Mouse (Mus musculus) left cerebral cortex, adult 18-20 months (tissue): ENCODE results near the gene Msi1. TPM values are rescaled to one million over a fixed set of nuclear protein-coding genes. Genes with fewer than 3 reads are reported as not detected.
"Not testable (repeated sequence)": the region's sequence is repeated elsewhere in the genome, so short reads cannot be mapped to it uniquely, and the experiment has no call there.

ENCODE experiments used
- DNase-seq, 2 experiments: peaks; one replicate each; pipeline ENCODE4 v3.0.0; 2021 to 2022; ENCODE audit warnings: low spot score in 2 of 2, mixed read lengths in 1 of 2
- total RNA-seq, 2 experiments: library from RNA; stranded (reverse); gene quantifications; 2 replicates each; pipeline ENCODE4 v1.2.3; 2021

The Msi1 gene
- total RNA-seq, 2 experiments from 2014 or later: 48.8 to 49.1 TPM

GRCm38 (mm10) chr5:115488841-115489698 is 59.7 kb downstream of the Msi1 start:
- DNase-seq: peak; percentile 63 to 65

GRCm38 (mm10) chr5:115489699-115490637 is 60.6 kb downstream of the Msi1 start:
- peak; percentile 81 to 82 for DNase-seq

GRCm38 (mm10) chr5:115490638-115491000 is 61.2 kb downstream of the Msi1 start:
- DNase-seq: no peak

GRCm38 (mm10) chr5:115491076-115491475 is 61.7 kb downstream of the Msi1 start:
- DNase-seq: no peak

GRCm38 (mm10) chr5:115491771-115492322 is 62.4 kb downstream of the Msi1 start:
- DNase-seq: peak in 1 of 2 experiments; percentile 34

GRCm38 (mm10) chr5:115492711-115493335 is 63.4 kb downstream of the Msi1 start:
- no peak for DNase-seq

GRCm38 (mm10) chr5:115493441-115493840 is 64.0 kb downstream of the Msi1 start:
- DNase-seq: no peak

- DNase-seq: not testable (repeated sequence)
Measured at GRCm38 (mm10) chr5:115495618-115496017, 66.2 kb downstream of the Msi1 start.

- DNase-seq: peak in 1 of 2 experiments; percentile 49
Measured at GRCm38 (mm10) chr5:115497033-115497432, 67.6 kb downstream of the Msi1 start.

- no peak for DNase-seq
Measured at GRCm38 (mm10) chr5:115498307-115499240, 69.2 kb downstream of the Msi1 start.

GRCm38 (mm10) chr5:115500383-115500935 is 71.1 kb downstream of the Msi1 start:
- DNase-seq: no peak

GRCm38 (mm10) chr5:115503035-115503434 is 73.6 kb downstream of the Msi1 start:
- DNase-seq: no peak

Other genes starting within 250 kb of the Msi1 start
- 100 to 1,000 TPM; 288 to 320 TPM for gene Cabp1, start 235.2 kb upstream of the Msi1 start, total RNA-seq
- 100 to 1,000 TPM in 1 of 2 experiments, 10 to 100 TPM in 1; 95.9 to 111 TPM for gene Pop5, start 193.8 kb upstream of the Msi1 start, total RNA-seq
- 100 to 1,000 TPM; 247 to 256 TPM for gene Rnf10, start 156.7 kb upstream of the Msi1 start, total RNA-seq
- 10 to 100 TPM; 42.1 to 43.2 TPM for gene Coq5, start 149.9 kb upstream of the Msi1 start, total RNA-seq
- gene Dynll1, start 128.6 kb upstream of the Msi1 start, total RNA-seq: 100 to 1,000 TPM; 631 to 705 TPM
- gene Srsf9, start 102.4 kb upstream of the Msi1 start, total RNA-seq: 10 to 100 TPM; 62.9 to 72.1 TPM
- gene Gatc, start 88.4 kb upstream of the Msi1 start, total RNA-seq: 10 to 100 TPM; 18.4 to 20.5 TPM
- 10 to 100 TPM; 26.4 to 27.9 TPM for gene Triap1, start 88.4 kb upstream of the Msi1 start, total RNA-seq
- gene Cox6a1, start 80.6 kb upstream of the Msi1 start, total RNA-seq: 100 to 1,000 TPM; 721 to 781 TPM
- not detected for gene Pla2g1b, start 36.7 kb downstream of the Msi1 start, total RNA-seq
- 10 to 100 TPM; 37.1 to 37.8 TPM for gene Sirt4, start 55.1 kb downstream of the Msi1 start, total RNA-seq
- gene Pxn, start 77.1 kb downstream of the Msi1 start, total RNA-seq: 10 to 100 TPM; 22.2 to 25.7 TPM
- 100 to 1,000 TPM; 185 to 199 TPM for gene Rplp0, start 129.9 kb downstream of the Msi1 start, total RNA-seq
- gene Gcn1l1, start 135.7 kb downstream of the Msi1 start, total RNA-seq: 10 to 100 TPM; 62.0 to 66.4 TPM
- 100 to 1,000 TPM; 108 TPM for gene Rab35, start 202.3 kb downstream of the Msi1 start, total RNA-seq